Mouse (Mus musculus): ENCODE measurements around the gene Itga10. TPM values are rescaled to one million over a fixed set of nuclear protein-coding genes. Genes with fewer than 3 reads are reported as not detected.

Itga10 gene
- polyA plus RNA-seq, 1 experiment: 0.15 TPM

- TF ChIP-seq GATA1 (IDR thresholded peaks at IDR 0.05; ENCODE audit: low read length): no peak
Observed at GRCm38 (mm10) chr3:96623201-96623600, 22.2 kb upstream of the Itga10 start.

- TF ChIP-seq GATA1 (IDR thresholded peaks at IDR 0.05; ENCODE audit: low read length): no peak
Observed at GRCm38 (mm10) chr3:96629729-96630600, 15.4 kb upstream of the Itga10 start, which contains the start of gene Rbm8a. Gene Rbm8a (plus strand): TSS chr3:96629933.

GRCm38 (mm10) chr3:96632058-96632457 is 13.3 kb upstream of the Itga10 start:
- no peak for TF ChIP-seq GATA1 (IDR thresholded peaks at IDR 0.05; ENCODE audit: low read length)

- TF ChIP-seq GATA1 (IDR thresholded peaks at IDR 0.05; ENCODE audit: low read length): no peak
Observed at GRCm38 (mm10) chr3:96634015-96634414, 11.4 kb upstream of the Itga10 start.

- no peak for TF ChIP-seq GATA1 (IDR thresholded peaks at IDR 0.05; ENCODE audit: low read length)
Observed at GRCm38 (mm10) chr3:96634928-96635879, 10.2 kb upstream of the Itga10 start, which contains the start of the genes Pex11b and Gm42957. Gene Pex11b (plus strand): TSS chr3:96635376. Gene Gm42957 (plus strand): TSS chr3:96635474.

GRCm38 (mm10) chr3:96635906-96636305 is 9.5 kb upstream of the Itga10 start:
- no peak for TF ChIP-seq GATA1 (IDR thresholded peaks at IDR 0.05; ENCODE audit: low read length)

- TF ChIP-seq GATA1 (IDR thresholded peaks at IDR 0.05; ENCODE audit: low read length): no peak
Observed at GRCm38 (mm10) chr3:96636448-96636847, 8.9 kb upstream of the Itga10 start.

GRCm38 (mm10) chr3:96639219-96639618 is 6.2 kb upstream of the Itga10 start:
- no peak for TF ChIP-seq GATA1 (IDR thresholded peaks at IDR 0.05; ENCODE audit: low read length)

GRCm38 (mm10) chr3:96647365-96647764 is 2.0 kb downstream of the Itga10 start:
- no peak for TF ChIP-seq GATA1 (IDR thresholded peaks at IDR 0.05; ENCODE audit: low read length)

GRCm38 (mm10) chr3:96660901-96661300 is 15.5 kb downstream of the Itga10 start:
- no peak for TF ChIP-seq GATA1 (IDR thresholded peaks at IDR 0.05; ENCODE audit: low read length)

- no peak for TF ChIP-seq GATA1 (IDR thresholded peaks at IDR 0.05; ENCODE audit: low read length)
Observed at GRCm38 (mm10) chr3:96662731-96663316, 17.4 kb downstream of the Itga10 start.

GRCm38 (mm10) chr3:96663432-96664239 is 18.3 kb downstream of the Itga10 start:
- no peak for TF ChIP-seq GATA1 (IDR thresholded peaks at IDR 0.05; ENCODE audit: low read length)

- TF ChIP-seq GATA1 (IDR thresholded peaks at IDR 0.05; ENCODE audit: low read length): no peak
Observed at GRCm38 (mm10) chr3:96666916-96667315, 21.5 kb downstream of the Itga10 start.

- TF ChIP-seq GATA1 (IDR thresholded peaks at IDR 0.05; ENCODE audit: low read length): no peak
Observed at GRCm38 (mm10) chr3:96667316-96667715, 21.9 kb downstream of the Itga10 start.

Data from G1E-ER4 (cell line).